Mouse (Mus musculus): ENCODE results near the gene Cnnm2. TPM values are rescaled to one million over a fixed set of nuclear protein-coding genes. Genes with fewer than 3 reads are reported as not detected.

The Cnnm2 gene
- polyA plus RNA-seq, 1 experiment from 2014 or later = 2.5 TPM

DNA sequence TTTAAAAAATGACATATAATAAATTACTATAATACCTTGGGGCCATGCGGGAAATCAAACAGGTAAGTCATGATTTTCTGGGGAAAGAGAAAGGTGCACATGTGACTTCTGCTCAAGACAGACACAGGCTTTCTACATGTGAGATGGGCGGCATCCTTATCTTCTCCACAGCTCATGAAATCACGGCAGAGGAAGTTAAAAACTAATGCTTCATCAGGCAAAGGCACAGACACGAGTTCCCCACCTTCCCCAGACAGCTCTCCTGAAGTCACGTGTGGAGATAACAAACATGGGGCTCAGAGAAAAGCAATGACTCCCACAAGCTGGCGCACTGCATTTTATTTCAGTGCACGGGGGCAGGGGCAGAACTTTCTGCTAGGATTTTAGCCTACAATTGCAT is 132.1 kb downstream of the Cnnm2 start:
- Histone ChIP-seq H3K4me1 (ENCODE audit: control insufficient read depth, insufficient read depth, low read length) (no peaks in the 10 kb centered on the region), H3K36me3 (ENCODE audit: control insufficient read depth, insufficient read depth, low read length) (peaks cover 29% of the 10 kb centered on the region), H3K9ac (ENCODE audit: low read length) (no peak overlapping the region), H3K4me2 (ENCODE audit: low read depth, severe bottlenecking) (no peak overlapping the region), H3K27me3 (ENCODE audit: control insufficient read depth, insufficient read depth, low read length) (no peaks in the 10 kb centered on the region), H3K9me3 (ENCODE audit: control insufficient read depth, low read length) (peaks cover 4% of the 10 kb centered on the region; the same call in 1 of the 2 replicates), H3K27ac (replicated peaks; ENCODE audit: low read depth, low read length) (no peak overlapping the region), H3K4me3 (ENCODE audit: low read depth, low read length) (no peak overlapping the region)
- WGBS = 92% methylated on average over 7 of the region's 7 CpGs
- DNase-seq (ENCODE audit: low spot score) = no peak
- ATAC-seq (ENCODE audit: insufficient number of reproducible peaks, low FRiP score, low TSS enrichment, low read depth) = no peak

DNA sequence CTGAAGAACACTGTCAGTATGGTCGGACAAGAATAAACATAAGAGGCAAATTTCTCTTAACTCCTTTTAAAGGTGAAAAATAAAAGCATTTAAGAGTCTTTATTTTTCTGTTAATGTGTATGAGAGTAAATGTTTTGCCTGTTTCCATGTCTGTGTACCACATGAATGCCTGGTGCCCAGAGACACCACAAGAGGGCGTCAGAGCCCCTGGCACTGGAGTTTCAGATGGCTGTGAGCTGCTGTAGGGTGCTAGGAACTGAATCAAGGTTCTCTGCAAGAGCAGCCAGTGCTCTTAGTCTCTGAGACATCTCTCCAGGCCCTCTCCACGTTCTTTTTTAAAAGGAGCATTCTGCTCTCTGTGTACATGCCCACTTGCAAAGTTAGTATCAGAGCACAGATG is 135.7 kb downstream of the Cnnm2 start:
- Histone ChIP-seq H3K4me1 (ENCODE audit: control insufficient read depth, insufficient read depth, low read length) (no peaks in the 10 kb centered on the region), H3K9me3 (ENCODE audit: control insufficient read depth, low read length) (peaks cover 4% of the 10 kb centered on the region; the same call in 1 of the 2 replicates), H3K4me2 (ENCODE audit: low read depth, severe bottlenecking) (no peak overlapping the region), H3K4me3 (ENCODE audit: low read depth, low read length) (no peak overlapping the region), H3K27me3 (ENCODE audit: control insufficient read depth, insufficient read depth, low read length) (no peaks in the 10 kb centered on the region), H3K27ac (replicated peaks; ENCODE audit: low read depth, low read length) (no peak overlapping the region), H3K36me3 (ENCODE audit: control insufficient read depth, insufficient read depth, low read length) (peaks cover 15% of the 10 kb centered on the region), H3K9ac (ENCODE audit: low read length) (no peak overlapping the region)
- ATAC-seq (ENCODE audit: insufficient number of reproducible peaks, low FRiP score, low TSS enrichment, low read depth) (no peak), DNase-seq (ENCODE audit: low spot score) (no peak)
- WGBS = 88% methylated on average over 3 of the region's 3 CpGs

- WGBS = 77% methylated on average over 5 of the region's 5 CpGs
These were observed 136.8 kb downstream of the Cnnm2 start for GRCm38 (mm10) chr19:46898222-46898621.

GRCm38 (mm10) chr19:46899306-46899705 is 137.9 kb downstream of the Cnnm2 start:
- Histone ChIP-seq H3K9ac (ENCODE audit: low read length) (no peak overlapping the region), H3K4me2 (ENCODE audit: low read depth, severe bottlenecking) (no peak overlapping the region), H3K27me3 (ENCODE audit: control insufficient read depth, insufficient read depth, low read length) (no peaks in the 10 kb centered on the region), H3K9me3 (ENCODE audit: control insufficient read depth, low read length) (peaks cover 4% of the 10 kb centered on the region; the same call in 1 of the 2 replicates), H3K36me3 (ENCODE audit: control insufficient read depth, insufficient read depth, low read length) (peaks cover 13% of the 10 kb centered on the region), H3K27ac (replicated peaks; ENCODE audit: low read depth, low read length) (no peak overlapping the region), H3K4me1 (ENCODE audit: control insufficient read depth, insufficient read depth, low read length) (no peaks in the 10 kb centered on the region), H3K4me3 (ENCODE audit: low read depth, low read length) (no peak overlapping the region)
- ATAC-seq (ENCODE audit: insufficient number of reproducible peaks, low FRiP score, low TSS enrichment, low read depth) = no peak
- WGBS = 74% methylated on average over 5 of the region's 5 CpGs
- DNase-seq (ENCODE audit: low spot score) = no peak

More at GRCm38 (mm10) chr19:46898222-46898621, 136.8 kb downstream of the Cnnm2 start:
- H3K9me3 ChIP-seq (ENCODE audit: control insufficient read depth, low read length) = peaks cover 4% of the 10 kb centered on the region; the same call in 1 of the 2 replicates
- no peaks in the 10 kb centered on the region for H3K27me3 ChIP-seq (ENCODE audit: control insufficient read depth, insufficient read depth, low read length)
- H3K4me3 ChIP-seq (ENCODE audit: low read depth, low read length) = no peak overlapping the region
- no peak for DNase-seq (ENCODE audit: low spot score)
- no peaks in the 10 kb centered on the region for H3K4me1 ChIP-seq (ENCODE audit: control insufficient read depth, insufficient read depth, low read length)
- ATAC-seq (ENCODE audit: insufficient number of reproducible peaks, low FRiP score, low TSS enrichment, low read depth) = no peak
- H3K27ac ChIP-seq (replicated peaks; ENCODE audit: low read depth, low read length) = no peak overlapping the region
- H3K4me2 ChIP-seq (ENCODE audit: low read depth, severe bottlenecking) = no peak overlapping the region
- peaks cover 13% of the 10 kb centered on the region for H3K36me3 ChIP-seq (ENCODE audit: control insufficient read depth, insufficient read depth, low read length)
- H3K9ac ChIP-seq (ENCODE audit: low read length) = no peak overlapping the region

- Histone ChIP-seq H3K27me3 (ENCODE audit: control insufficient read depth, insufficient read depth, low read length) (no peaks in the 10 kb centered on the region), H3K4me2 (ENCODE audit: low read depth, severe bottlenecking) (no peak overlapping the region), H3K4me1 (ENCODE audit: control insufficient read depth, insufficient read depth, low read length) (no peaks in the 10 kb centered on the region), H3K27ac (replicated peaks; ENCODE audit: low read depth, low read length) (no peak overlapping the region), H3K36me3 (ENCODE audit: control insufficient read depth, insufficient read depth, low read length) (peaks cover 13% of the 10 kb centered on the region), H3K9ac (ENCODE audit: low read length) (no peak overlapping the region), H3K4me3 (ENCODE audit: low read depth, low read length) (no peak overlapping the region), H3K9me3 (ENCODE audit: control insufficient read depth, low read length) (peaks cover 4% of the 10 kb centered on the region; the same call in 1 of the 2 replicates)
- ATAC-seq (ENCODE audit: insufficient number of reproducible peaks, low FRiP score, low TSS enrichment, low read depth) (no peak), DNase-seq (ENCODE audit: low spot score) (no peak)
- WGBS = 85% methylated on average over 5 of the region's 5 CpGs
These were observed 138.5 kb downstream of the Cnnm2 start for GRCm38 (mm10) chr19:46899871-46900270.

GRCm38 (mm10) chr19:46900786-46901185 is 139.4 kb downstream of the Cnnm2 start:
- Histone ChIP-seq H3K9me3 (ENCODE audit: control insufficient read depth, low read length) (peaks cover 4% of the 10 kb centered on the region; the same call in 1 of the 2 replicates), H3K4me3 (ENCODE audit: low read depth, low read length) (no peak overlapping the region), H3K27ac (replicated peaks; ENCODE audit: low read depth, low read length) (no peak overlapping the region), H3K36me3 (ENCODE audit: control insufficient read depth, insufficient read depth, low read length) (peaks cover 13% of the 10 kb centered on the region), H3K4me2 (ENCODE audit: low read depth, severe bottlenecking) (no peak overlapping the region), H3K4me1 (ENCODE audit: control insufficient read depth, insufficient read depth, low read length) (no peaks in the 10 kb centered on the region), H3K9ac (ENCODE audit: low read length) (no peak overlapping the region), H3K27me3 (ENCODE audit: control insufficient read depth, insufficient read depth, low read length) (no peaks in the 10 kb centered on the region)
- WGBS = 95% methylated on average over 6 of the region's 6 CpGs
- DNase-seq (ENCODE audit: low spot score) (no peak), ATAC-seq (ENCODE audit: insufficient number of reproducible peaks, low FRiP score, low TSS enrichment, low read depth) (no peak)

- Histone ChIP-seq H3K9me3 (ENCODE audit: control insufficient read depth, low read length) (peaks cover 4% of the 10 kb centered on the region; the same call in 1 of the 2 replicates), H3K4me2 (ENCODE audit: low read depth, severe bottlenecking) (no peak overlapping the region), H3K27me3 (ENCODE audit: control insufficient read depth, insufficient read depth, low read length) (no peaks in the 10 kb centered on the region), H3K9ac (ENCODE audit: low read length) (no peak overlapping the region), H3K27ac (replicated peaks; ENCODE audit: low read depth, low read length) (no peak overlapping the region), H3K4me3 (ENCODE audit: low read depth, low read length) (no peak overlapping the region), H3K36me3 (ENCODE audit: control insufficient read depth, insufficient read depth, low read length) (peaks cover 13% of the 10 kb centered on the region), H3K4me1 (ENCODE audit: control insufficient read depth, insufficient read depth, low read length) (no peaks in the 10 kb centered on the region)
- ATAC-seq (ENCODE audit: insufficient number of reproducible peaks, low FRiP score, low TSS enrichment, low read depth) (no peak), DNase-seq (ENCODE audit: low spot score) (no peak)
- 90% methylated on average over 5 of the region's 5 CpGs for WGBS
These were observed 139.9 kb downstream of the Cnnm2 start for GRCm38 (mm10) chr19:46901323-46901722.

GRCm38 (mm10) chr19:46903379-46903778 is 142.0 kb downstream of the Cnnm2 start:
- WGBS = 88% methylated on average over 5 of the region's 5 CpGs

DNA sequence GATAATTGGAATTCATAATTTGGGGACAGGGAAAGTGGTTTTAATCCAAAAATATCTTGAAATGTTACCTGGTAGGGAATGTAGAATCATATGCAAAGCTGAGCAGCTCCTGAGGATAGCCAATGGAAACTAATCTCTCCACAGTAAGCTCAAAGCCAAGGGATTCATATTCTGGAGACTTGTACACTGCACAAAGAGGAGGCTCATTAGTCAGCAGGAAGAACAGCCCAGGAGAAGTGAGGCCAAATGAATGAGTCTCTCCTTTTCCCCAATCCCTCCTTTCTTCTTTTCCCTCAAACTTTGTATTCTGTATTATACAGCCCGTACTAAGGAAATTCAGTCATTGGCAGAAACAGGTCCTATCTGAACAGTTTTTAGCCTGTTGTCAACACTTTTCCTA is 143.5 kb downstream of the Cnnm2 start:
- WGBS = 81% methylated on average over 1 of the region's 1 CpGs
- H3K4me2 ChIP-seq (ENCODE audit: low read depth, severe bottlenecking) = no peak overlapping the region

More at GRCm38 (mm10) chr19:46903379-46903778, 142.0 kb downstream of the Cnnm2 start:
- Histone ChIP-seq H3K36me3 (ENCODE audit: control insufficient read depth, insufficient read depth, low read length) (no peaks in the 10 kb centered on the region; the same call in 1 of the 2 replicates), H3K4me3 (ENCODE audit: low read depth, low read length) (no peak overlapping the region), H3K27ac (replicated peaks; ENCODE audit: low read depth, low read length) (no peak overlapping the region), H3K9ac (ENCODE audit: low read length) (no peak overlapping the region), H3K4me2 (ENCODE audit: low read depth, severe bottlenecking) (no peak overlapping the region), H3K4me1 (ENCODE audit: control insufficient read depth, insufficient read depth, low read length) (no peaks in the 10 kb centered on the region), H3K27me3 (ENCODE audit: control insufficient read depth, insufficient read depth, low read length) (no peaks in the 10 kb centered on the region), H3K9me3 (ENCODE audit: control insufficient read depth, low read length) (no peaks in the 10 kb centered on the region)
- ATAC-seq (ENCODE audit: insufficient number of reproducible peaks, low FRiP score, low TSS enrichment, low read depth) (no peak), DNase-seq (ENCODE audit: low spot score) (no peak)

More for the DNA sequence above, 143.5 kb downstream of the Cnnm2 start:
- H3K27ac ChIP-seq (replicated peaks; ENCODE audit: low read depth, low read length) = no peak overlapping the region
- no peaks in the 10 kb centered on the region for H3K36me3 ChIP-seq (ENCODE audit: control insufficient read depth, insufficient read depth, low read length)
- H3K9ac ChIP-seq (ENCODE audit: low read length) = no peak overlapping the region
- 0 out of 2 replicates have a peak, but pooled peaks cover 3% of the 10 kb centered on the region for H3K4me1 ChIP-seq (ENCODE audit: control insufficient read depth, insufficient read depth, low read length)
- H3K4me3 ChIP-seq (ENCODE audit: low read depth, low read length) = no peak overlapping the region
- no peaks in the 10 kb centered on the region for H3K27me3 ChIP-seq (ENCODE audit: control insufficient read depth, insufficient read depth, low read length)
- DNase-seq (ENCODE audit: low spot score) = no peak
- no peaks in the 10 kb centered on the region for H3K9me3 ChIP-seq (ENCODE audit: control insufficient read depth, low read length)
- no peak for ATAC-seq (ENCODE audit: insufficient number of reproducible peaks, low FRiP score, low TSS enrichment, low read depth)
